Mouse (Mus musculus) ovary, postnatal 14 days (tissue): ENCODE measurements around the gene Gm28048.

Source experiments
- DNase-seq: peaks from one replicate; pipeline ENCODE4 v3.0.0; 2022; ENCODE audit warnings: low spot score

The Gm28048 gene

DNA sequence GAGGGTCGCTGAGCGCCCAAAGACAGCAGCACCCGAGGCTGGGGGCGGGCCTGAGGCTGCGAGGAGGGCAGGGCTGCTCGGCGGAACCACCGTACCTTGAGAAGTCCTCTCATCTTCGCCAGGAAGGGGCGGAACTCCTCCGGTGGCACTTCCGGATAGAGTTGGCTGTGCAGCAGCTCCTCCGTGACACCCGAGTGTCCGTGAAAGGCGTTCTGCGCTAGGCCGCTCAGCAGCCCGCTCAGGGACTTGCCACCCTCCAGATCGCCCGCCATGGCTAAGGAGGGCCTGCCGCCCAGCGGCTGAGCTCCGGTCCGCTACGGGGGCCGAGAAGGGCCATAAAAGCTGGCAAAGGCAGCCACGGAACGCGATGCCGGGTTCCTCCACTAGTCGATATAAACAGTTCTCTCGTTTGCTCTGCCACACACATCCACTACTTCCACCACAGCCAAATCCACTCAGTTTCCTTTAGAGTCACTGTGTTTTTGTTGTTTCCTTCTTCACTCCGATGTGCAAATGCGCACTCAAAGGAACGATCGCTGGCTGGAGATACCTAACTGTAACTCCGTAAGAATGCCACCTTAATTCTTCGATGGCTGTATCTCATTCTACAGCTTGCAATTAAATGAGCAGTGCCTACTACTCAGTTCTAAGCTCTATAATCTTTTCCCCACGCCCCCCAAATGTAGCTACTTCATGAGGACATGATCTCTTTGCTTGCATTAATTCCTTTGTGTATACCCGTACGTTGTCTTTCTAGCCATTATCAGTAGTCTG is at the start of gene Gm28048, which contains the start of gene Commd1:
Gene Gm28048 (minus strand): TSS at position 107 of the 774 bp plus-strand sequence.
Gene Commd1 (minus strand): TSS at position 399 of the 774 bp plus-strand sequence.
- peak; percentile 96 for DNase-seq

DNA sequence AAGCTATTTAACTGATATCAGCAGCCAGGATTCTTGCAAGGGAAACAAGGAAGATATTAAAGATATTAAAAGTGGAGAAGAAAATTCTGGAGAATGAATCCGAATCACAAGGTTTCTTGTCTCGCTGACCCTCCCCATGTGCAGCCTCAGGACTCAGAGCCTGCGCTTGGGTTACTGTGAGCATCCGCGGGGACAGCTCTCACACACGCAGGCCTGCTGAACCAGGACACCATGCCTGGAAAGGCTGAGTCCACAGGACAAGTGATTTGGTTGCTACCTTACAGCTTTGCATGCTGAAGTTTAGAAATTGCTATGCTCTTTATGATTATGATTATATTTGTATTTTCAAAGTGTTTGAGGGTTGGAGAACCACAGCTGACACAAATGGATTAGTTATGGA is 47.5 kb upstream of the Gm28048 start:
- no peak for DNase-seq

DNA sequence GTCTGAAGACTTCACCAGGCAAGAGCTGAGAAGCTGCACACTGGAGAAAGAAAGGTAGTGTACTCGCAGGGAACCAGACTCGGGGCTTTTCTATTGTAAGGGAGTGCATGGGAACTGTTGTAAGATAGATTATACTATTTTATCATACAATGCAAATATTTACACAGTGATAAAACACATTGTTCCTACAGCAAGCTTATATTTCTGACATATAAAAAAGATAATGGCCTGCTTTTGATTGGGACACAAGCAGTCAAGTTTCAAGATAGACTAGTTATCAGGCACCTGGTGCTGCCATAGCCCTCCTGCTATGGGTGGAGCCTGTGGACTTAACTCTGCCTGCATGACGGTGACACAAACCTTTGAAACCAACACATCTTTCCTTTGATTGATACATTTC is 47.1 kb upstream of the Gm28048 start:
- no peak for DNase-seq

DNA sequence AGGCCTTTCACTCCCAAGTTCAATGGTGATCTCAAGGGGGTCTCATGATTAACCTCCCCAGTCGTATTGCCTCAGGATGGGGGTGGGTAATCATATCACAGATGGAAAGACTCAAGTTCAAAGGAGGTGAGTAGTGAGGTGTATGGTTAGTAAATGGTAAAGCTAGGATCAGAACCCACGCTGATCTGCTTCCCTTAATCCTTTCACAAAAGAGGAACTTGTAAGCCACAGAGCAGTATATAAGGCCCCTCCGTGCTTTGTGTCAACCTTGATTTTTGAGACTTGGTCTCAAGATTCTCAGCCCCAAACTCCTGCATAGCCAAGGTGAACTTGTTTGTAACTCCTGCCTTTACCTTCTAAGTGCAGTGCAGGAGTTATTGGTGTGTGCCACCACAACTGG is 42.3 kb upstream of the Gm28048 start:
- no peak for DNase-seq

DNA sequence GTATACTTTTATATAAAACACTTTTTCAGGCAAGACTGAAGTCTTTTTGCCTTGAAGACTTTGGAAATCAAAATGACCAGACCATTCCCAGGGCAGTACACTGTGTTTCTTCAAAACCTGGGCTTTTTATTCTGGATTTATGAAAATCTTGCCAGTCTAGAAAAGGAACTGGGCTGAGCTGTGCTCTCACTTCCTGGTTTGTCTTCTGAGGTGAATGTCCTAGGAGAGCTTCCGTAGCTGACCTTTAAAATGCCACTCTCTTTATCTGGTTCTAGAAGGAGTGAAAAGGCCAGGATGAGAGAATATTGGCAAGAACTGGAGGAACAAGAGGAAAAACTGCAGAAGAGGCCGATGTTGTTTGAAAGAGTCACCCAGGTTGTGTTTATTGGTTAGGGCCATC is 41.3 kb upstream of the Gm28048 start:
- DNase-seq = no peak

DNA sequence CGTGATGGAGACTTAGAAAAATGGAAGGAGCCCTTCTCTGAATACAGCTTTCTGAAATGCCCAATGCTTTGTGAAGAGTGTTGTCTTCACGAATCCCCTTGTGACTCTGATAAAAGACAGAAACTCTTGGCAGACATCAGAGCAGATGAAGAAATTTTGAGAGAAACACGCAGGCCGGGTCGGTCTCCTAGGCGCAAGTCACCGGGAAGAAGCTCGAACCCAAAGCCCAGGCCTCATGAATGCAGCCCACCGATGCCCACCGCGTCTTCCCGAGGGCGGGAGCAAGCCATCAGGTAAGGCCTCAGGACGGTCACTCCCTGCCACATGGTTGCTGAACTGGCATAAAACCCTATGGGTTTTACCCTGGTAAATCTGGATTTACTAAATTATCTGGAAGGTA is 39.0 kb upstream of the Gm28048 start:
- DNase-seq = no peak

DNA sequence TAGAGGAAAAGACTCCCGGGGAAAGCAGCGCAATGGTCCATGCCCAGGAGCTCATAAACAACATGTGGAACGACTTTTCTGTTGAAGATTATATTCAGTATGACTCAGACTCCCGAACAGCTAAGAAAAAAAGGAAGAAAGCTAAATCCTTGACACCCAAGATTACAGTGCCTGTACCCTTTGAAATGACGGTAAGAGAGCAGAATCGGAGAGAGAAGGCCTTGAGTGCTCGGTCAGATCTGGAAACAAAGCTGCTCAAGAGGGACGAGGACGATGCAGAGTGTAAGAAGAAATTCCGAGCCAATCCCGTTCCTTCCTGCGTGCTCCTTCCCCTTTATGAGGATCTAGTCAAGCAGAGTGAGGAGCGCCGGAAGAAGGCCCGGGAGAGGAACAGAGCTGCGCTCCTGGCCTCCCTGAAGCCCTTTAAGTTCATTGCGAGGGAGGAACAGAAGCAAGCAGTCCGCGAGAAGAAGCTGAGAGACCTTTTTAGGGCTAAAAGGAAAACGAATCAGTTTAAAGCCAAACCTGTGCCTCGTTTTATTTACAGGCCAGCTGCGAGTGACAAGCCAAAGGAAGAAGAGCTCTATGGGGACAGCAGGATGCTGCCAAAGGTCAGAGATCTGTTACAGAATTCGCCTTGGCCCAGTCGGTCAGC is 38.4 kb upstream of the Gm28048 start:
- no peak for DNase-seq

DNA sequence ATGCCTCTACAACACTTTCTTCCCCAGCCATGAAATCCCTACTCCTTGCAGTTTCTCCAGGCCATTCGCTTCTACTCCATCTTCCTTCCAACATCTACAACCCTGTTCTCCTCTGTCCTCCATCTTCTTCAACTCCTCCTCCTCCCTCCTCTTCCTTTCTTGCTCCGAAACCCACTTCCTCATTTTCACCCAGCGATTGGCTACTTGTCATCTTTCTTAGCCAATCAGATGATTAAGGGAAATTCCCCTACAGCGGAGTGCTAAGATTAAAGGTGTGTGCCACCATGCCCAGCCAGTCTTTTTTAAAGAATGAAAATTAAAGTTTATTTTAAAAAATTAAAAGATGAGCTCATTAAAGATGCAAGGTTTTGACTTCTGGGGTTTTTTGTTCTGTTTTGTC is 36.1 kb upstream of the Gm28048 start:
- no peak for DNase-seq

DNA sequence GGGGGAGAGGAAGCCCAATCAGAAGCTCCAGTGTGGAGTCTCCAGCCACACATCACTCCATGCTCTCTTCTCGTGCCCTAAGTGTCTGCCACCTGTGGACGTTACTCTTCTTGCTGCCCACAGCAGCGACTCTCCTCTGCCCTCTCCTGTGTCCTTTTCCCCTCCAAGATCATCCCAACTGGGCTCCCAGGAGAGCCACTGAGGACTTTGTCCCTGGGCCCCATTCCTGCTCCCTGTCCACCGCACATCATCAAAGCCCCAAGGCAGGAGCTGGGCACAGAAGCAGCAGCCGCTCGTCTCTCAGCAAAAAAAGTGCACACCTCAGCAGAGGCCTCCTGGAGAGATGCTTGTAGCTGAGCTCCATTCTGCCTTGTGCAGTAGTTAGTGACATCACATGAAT is 33.1 kb upstream of the Gm28048 start:
- no peak for DNase-seq

DNA sequence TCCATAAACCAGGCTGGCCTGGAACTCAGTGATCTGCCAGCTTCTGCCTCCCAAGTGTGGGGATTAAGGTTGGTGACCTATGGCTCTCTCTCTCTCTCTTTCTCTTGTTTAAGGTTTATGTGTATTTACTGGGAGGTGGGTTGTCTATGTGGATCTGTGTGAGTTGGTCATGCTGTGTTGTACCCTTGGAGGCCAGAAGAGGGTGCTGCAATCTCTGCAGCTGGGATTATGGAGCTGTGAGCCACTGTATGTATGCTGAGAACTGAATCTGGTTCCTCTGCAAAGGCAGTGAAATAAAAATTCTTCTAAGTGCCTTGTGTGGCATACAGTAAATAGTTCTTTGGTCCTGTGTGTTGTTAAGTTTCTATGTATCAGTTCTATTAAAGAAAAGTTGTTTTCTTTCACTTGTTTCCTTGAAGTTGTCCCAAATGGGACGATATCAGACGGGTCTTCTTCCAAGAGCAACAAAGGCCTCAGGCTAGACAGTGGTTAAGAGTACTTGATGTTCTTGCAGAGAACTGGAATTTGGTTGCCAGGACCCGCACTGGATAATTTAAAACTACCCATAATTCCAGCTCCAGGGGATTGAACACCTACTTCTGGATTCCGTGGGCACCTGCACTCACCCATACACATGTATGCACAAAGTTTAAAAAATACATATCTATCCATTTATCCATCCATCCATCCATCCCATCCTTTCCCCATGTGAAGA is 31.8 kb upstream of the Gm28048 start:
- no peak for DNase-seq

DNA sequence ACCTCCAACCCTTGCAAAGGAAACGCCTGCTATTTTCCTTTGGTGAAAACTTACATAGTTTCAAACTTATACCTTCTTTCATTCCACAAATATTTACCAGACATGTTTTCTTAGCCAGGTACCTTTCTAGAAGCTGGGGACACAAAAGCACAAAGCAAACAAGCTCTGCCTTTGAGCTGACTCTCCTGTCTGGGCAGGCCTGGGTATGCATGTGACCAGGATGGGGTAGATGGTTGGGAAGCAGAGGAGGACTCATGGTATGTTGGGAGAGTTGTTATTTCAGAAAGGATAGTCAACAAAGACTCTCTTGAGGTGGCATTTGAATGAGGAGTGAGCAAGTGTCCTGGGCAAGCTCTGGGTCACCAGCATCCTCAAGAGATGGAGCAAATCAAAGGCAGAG is 31.2 kb upstream of the Gm28048 start:
- no peak for DNase-seq

DNA sequence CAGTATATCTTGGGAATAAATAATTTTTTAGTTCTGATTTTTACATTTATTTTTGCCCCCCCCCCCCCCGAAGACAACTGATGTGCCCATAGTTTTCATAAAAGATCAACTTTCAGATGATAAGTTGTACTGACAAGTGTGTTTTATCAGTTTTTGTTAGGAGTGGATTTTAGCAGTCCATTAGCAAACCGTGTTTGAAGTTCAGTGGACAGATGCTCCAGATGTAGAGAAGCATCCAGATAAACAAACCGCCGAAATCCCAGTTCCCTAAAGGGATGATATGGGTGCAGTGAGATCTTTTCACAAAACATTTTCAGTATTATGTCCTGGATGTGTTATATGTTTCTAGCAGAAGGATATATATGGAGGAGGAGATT is 26.9 kb upstream of the Gm28048 start:
- DNase-seq = no peak

DNA sequence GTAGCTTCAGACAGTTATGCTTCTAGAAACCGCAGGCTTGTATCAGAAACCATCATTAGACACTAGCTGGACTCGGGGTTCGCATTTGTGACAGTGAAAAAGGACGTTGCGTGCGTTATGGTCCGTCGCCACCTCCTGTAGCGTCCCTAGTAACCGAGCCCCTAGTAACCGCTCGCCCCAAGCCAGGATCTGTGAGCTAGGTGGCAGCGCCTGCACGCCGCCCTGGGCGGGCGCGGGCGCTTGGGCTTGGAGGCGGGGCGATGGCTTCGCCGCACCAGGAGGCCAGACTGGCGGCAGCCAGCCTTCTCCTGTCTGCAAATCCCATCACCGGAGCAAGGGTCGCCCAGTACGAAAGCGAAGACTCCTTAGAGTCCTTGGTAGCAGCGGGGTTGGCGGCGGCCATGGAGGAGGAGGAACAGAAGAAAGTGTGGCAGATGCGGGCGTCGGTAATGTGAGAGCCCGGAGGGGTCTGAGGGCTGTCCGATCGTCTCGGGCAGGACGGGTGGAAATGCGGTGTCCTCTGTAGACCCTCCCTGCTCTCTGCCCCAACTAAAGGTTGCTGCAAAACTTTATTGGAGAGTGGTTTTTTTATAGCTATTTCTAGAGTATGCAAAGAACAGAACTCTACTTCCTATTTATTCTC is 26.4 kb upstream of the Gm28048 start:
- DNase-seq = peak; percentile 68

DNA sequence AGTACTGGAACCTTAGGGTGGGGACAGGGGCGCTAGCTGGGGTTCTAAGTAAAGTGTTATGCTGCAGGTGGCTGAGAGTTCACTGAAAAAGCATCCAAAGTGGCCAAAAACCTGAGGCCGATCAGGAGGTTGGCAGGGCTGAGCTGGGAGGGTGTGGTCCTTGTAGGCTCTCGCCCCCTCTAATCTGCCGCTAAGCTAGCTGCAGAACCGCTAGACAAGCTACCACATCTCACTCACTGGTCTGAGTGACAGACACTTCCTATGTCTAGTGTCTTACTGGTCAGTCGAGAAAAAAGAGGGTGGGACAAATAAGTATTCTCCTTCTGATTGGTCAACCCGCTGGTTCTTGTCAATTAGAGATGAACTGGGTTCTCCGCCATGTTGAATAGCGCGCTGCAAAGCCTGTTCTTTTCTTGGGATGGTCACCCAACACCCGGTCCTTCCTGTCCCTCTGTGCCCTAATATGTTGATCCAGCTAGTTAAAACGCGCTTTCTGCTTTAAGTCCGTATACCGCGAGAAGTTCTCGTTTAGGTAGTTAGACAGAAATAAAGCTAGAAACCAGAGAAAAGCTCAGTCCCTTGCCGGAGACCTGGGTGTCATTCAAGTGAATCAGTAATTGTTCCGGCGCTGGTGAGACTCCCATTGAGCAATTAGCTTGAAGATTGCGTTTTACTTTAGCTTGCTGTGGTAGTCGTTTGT is 25.7 kb upstream of the Gm28048 start, which contains the start of gene Fam161a:
Gene Fam161a (plus strand): TSS at position 51 of the 700 bp plus-strand sequence.
- peak; percentile 54 for DNase-seq

DNA sequence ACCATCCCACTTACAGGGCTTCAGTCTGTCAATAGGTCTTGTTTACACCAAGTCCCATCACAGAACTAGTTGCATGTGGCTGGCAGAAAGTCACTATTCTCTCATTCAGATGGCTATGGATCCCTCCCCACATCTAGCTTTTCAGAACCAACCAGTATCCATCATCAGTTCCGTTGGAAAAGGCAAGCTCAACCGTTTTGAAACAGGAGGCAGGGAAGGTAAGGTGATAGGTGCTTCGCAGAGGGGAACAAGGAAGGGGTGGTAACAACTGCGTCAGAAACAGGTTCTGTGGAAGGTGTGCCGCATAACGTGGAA is 25.2 kb upstream of the Gm28048 start:
- no peak for DNase-seq

DNA sequence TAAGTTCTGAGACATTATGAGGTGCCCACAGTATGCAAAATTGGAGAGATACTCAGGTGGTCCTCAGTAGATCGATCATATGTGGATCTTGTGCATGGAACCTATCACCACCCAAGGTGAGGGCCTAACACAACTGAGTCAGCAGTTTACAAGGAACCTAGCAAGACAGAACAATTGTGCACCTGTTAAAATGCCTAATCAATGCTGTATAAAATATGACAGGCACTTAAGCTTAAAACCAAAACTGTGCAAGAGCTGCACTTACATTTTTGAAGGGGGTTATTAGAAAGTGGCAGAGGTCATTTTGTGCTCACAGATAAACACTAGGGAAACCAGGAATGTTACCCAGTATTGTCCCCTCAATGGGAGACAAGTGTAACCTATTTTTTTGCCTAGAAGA is 23.4 kb upstream of the Gm28048 start:
- DNase-seq = no peak

DNA sequence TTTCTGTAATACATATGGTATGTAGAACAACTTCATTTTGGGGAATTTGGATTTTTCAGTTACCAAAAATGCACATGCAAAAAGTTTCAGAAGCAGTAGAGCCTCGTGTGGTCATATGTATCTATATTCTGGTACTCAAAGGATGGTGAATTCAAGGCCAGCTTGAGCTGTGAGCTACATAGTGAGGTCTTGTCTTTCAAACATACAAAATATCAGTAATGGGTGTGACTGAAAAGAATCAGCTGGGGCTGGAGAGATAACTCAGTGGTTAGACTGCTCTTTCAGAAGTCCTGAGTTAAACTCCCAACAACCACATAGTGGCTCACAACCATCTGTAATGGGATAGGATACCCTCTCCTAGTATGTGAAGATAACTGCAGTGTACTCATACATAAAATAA is 16.4 kb upstream of the Gm28048 start:
- DNase-seq = no peak

DNA sequence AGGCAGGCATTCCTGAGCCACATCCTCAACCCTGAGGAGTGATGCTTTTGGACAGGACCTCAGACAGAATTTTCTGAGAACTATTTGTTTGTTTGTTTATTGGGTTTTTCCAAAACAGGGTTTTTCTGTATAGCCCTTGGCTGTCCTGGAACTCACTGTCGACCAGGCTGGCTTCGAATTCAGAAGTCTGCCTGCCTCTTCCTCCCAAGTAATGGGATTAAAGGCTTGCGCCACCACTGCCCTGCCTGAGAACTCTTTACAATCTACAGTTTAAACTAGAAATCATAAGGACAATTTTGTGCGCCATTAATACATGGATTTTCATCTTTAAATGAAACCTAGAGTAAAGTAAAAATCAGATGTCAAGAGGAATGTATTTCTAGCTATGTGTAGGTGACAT is 13.6 kb upstream of the Gm28048 start:
- DNase-seq = no peak

DNA sequence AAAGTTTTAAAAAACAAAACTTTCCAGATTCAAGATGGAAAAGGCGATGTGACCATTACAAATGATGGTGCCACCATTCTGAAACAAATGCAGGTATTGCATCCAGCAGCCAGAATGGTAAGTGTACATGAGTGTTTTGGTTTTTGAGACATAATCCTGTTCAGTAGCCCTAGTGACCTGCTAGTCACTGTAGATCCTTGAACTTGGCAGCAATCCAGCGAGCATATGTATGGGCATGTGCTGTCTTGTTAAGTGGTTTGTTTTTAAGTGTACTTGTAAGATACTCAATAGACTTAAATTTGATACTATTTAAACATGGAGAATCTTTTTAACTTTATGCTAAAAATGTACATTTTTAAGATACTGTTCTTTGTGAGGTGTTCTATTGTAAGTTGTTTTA is 12.4 kb upstream of the Gm28048 start:
- DNase-seq = no peak

DNA sequence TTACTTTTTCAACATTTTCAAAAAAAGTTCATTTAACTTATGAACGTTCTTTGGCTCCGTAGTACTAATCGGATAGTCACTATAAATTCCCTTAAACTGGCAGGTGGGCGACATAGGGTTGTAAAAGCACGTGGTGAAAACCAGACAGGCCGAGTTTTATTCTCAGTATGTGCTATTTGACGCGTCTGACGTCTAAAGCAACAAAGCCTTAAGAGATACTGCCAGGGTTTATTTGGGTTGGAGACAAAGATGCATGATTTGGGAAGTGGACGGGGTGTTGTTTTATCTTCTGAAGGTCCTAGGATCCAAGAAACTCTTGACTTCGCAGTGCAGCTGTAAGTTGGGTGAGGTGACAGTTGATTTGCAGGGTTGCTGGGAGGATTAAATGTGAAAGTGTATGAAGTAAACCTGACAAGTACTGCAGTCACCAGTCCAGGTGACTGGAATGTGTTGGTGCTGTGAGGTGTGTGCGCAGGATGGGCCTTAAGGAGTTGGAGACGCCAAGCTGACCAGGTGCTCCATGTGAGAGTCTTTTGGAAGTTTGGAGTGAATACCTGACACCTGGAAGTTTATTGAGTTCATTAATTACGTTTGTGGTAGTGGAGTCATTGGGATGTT is 9.4 kb upstream of the Gm28048 start:
- DNase-seq = no peak

DNA sequence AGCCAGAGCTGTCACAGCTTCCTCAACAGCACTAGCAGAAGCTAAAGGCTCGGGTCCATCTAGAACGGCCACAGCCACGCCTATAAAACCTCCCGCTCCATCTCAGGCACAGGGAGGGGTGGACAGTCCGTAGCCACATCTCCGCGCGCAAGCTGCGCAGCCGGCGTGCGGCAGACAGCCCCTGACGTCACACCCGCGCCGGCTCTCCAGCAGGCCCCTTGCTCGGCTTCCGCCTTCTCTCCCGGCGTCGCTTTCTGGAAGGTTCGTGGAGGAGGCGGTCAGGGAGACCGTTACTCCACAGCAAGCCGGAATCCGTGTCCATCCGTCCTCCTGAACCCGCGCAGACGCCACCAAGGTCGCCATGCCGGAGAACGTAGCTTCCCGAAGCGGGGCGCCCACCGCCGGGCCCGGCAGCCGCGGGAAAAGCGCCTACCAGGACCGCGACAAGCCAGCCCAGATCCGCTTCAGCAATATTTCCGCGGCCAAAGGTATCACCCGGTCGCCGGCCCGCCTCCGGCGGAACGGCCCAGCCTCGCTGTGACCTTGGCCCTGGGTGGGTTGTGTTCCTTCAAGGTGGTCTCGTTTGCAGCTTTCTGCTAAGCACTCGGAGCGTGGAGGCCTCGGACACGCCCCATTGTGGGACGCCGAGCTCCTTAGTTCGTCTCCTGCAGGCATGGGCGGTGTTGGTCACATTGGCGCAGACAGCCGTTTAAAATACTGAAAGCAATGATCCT is 8.7 kb upstream of the Gm28048 start, which contains the start of gene Cct4:
Gene Cct4 (plus strand): TSS at position 127 of the 734 bp plus-strand sequence.
- DNase-seq = peak; percentile 94
